Mouse (Mus musculus): ENCODE data around the gene Znhit1. TPM values are rescaled to one million over a fixed set of nuclear protein-coding genes. Genes with fewer than 3 reads are reported as not detected.
A peak's percentile ranks its signal among the peaks of the same experiment; 100 is the strongest.
"Not testable (repeated sequence)": the region's sequence is repeated elsewhere in the genome, so short reads cannot be mapped to it uniquely, and the experiment has no call there.

The Znhit1 gene
- polyA plus RNA-seq, 1 experiment from 2014 or later, result 119 TPM

- Histone ChIP-seq H3K27ac (no peak overlapping the region), H3K4me3 (no peak overlapping the region), H3K27me3 (ENCODE audit: low read depth, poor library complexity, severe bottlenecking) (no peaks in the 10 kb centered on the region), H3K9me3 (replicated peaks) (no peaks in the 10 kb centered on the region), H3K36me3 (no peaks in the 10 kb centered on the region), H3K4me1 (no peaks in the 10 kb centered on the region)
- no peak for DNase-seq (ENCODE audit: low spot score)
- 90% methylated on average over 12 of the region's 12 CpGs for WGBS
Observed at GRCm38 (mm10) chr5:136940845-136941560, 46.8 kb downstream of the Znhit1 start.

DNA sequence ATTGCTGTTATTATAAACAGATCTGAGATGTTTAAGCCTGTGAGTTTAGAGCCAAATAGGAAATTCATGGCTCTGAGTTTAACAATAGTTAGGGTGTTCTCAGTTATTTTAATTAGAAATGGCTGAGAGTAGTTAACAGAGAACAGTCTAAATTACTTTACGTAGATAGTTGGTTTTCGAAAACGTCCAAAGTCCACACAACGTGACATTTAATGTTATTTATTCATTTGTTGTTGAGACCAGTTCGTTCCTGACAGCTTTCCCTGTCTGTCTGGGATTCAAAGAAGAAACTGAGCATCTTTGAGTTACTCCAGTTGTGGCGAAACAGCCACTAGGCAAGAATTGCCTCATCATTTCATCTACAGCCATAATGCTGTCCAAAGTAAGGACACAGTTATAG is 47.8 kb downstream of the Znhit1 start:
- not testable (repeated sequence) for DNase-seq (ENCODE audit: low spot score); H3K36me3 ChIP-seq; H3K9me3 ChIP-seq (replicated peaks); H3K27me3 ChIP-seq (ENCODE audit: low read depth, poor library complexity, severe bottlenecking); H3K4me1 ChIP-seq; H3K4me3 ChIP-seq; H3K27ac ChIP-seq
- 89% methylated on average over 6 of the region's 6 CpGs for WGBS

- Histone ChIP-seq H3K36me3 (no peaks in the 10 kb centered on the region), H3K4me3 (no peak overlapping the region), H3K4me1 (no peaks in the 10 kb centered on the region), H3K27ac (no peak overlapping the region), H3K27me3 (ENCODE audit: low read depth, poor library complexity, severe bottlenecking) (no peaks in the 10 kb centered on the region), H3K9me3 (replicated peaks) (no peaks in the 10 kb centered on the region)
- WGBS, result 71% methylated on average over 7 of the region's 7 CpGs
- DNase-seq (ENCODE audit: low spot score), result no peak
Observed at GRCm38 (mm10) chr5:136939284-136939683, 48.5 kb downstream of the Znhit1 start.

DNA sequence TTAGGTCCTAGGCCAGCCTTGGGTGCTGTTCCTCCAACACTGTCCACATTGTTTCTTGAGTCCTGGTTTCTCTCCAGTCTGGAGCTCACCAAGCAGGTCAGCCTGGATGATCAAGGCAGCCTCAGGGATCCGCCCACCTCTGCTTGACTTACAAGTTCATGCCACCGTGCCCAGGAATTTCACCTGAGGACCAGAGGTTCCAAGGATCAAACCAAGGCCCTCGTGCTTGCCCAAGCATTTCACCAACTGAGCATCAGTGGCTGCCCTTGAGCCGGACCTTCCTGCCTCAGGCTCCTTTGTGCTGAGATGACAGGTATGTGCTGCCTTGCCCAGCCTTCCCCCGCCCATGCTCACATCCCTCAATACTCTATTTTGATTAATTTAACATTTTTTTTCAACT is 50.2 kb downstream of the Znhit1 start:
- no peaks in the 10 kb centered on the region for H3K36me3 ChIP-seq
- H3K9me3 ChIP-seq (replicated peaks), result no peaks in the 10 kb centered on the region
- WGBS, result 92% methylated on average over 5 of the region's 5 CpGs
- H3K4me3 ChIP-seq, result no peak overlapping the region
- no peaks in the 10 kb centered on the region for H3K27me3 ChIP-seq (ENCODE audit: low read depth, poor library complexity, severe bottlenecking)
- no peaks in the 10 kb centered on the region for H3K4me1 ChIP-seq
- no peak overlapping the region for H3K27ac ChIP-seq
- DNase-seq (ENCODE audit: low spot score), result no peak

GRCm38 (mm10) chr5:136936750-136937149 is 51.1 kb downstream of the Znhit1 start:
- no peaks in the 10 kb centered on the region for H3K9me3 ChIP-seq (replicated peaks)

GRCm38 (mm10) chr5:136935905-136936695 is 51.7 kb downstream of the Znhit1 start:
- no peaks in the 10 kb centered on the region for H3K27me3 ChIP-seq (ENCODE audit: low read depth, poor library complexity, severe bottlenecking)
- no peak overlapping the region for H3K27ac ChIP-seq
- H3K4me3 ChIP-seq, result no peak overlapping the region
- 68% methylated on average over 7 of the region's 7 CpGs for WGBS
- DNase-seq (ENCODE audit: low spot score), result no peak
- H3K36me3 ChIP-seq, result no peaks in the 10 kb centered on the region
- H3K9me3 ChIP-seq (replicated peaks), result no peaks in the 10 kb centered on the region
- no peaks in the 10 kb centered on the region for H3K4me1 ChIP-seq

More at GRCm38 (mm10) chr5:136936750-136937149, 51.1 kb downstream of the Znhit1 start:
- Histone ChIP-seq H3K4me1 (no peaks in the 10 kb centered on the region), H3K27me3 (ENCODE audit: low read depth, poor library complexity, severe bottlenecking) (no peaks in the 10 kb centered on the region), H3K4me3 (no peak overlapping the region), H3K27ac (no peak overlapping the region), H3K36me3 (no peaks in the 10 kb centered on the region)
- WGBS, result 92% methylated on average over 6 of the region's 6 CpGs
- DNase-seq (ENCODE audit: low spot score), result no peak

- Histone ChIP-seq H3K36me3 (0 out of 2 replicates have a peak, but pooled peaks cover 2% of the 10 kb centered on the region), H3K27ac (no peak overlapping the region), H3K4me1 (peaks cover 5% of the 10 kb centered on the region), H3K9me3 (replicated peaks) (no peaks in the 10 kb centered on the region), H3K27me3 (ENCODE audit: low read depth, poor library complexity, severe bottlenecking) (no peaks in the 10 kb centered on the region), H3K4me3 (no peak overlapping the region)
- DNase-seq (ENCODE audit: low spot score), result no peak
- WGBS, result 88% methylated on average over 6 of the region's 6 CpGs
Observed at GRCm38 (mm10) chr5:136933930-136934329, 53.9 kb downstream of the Znhit1 start.

DNA sequence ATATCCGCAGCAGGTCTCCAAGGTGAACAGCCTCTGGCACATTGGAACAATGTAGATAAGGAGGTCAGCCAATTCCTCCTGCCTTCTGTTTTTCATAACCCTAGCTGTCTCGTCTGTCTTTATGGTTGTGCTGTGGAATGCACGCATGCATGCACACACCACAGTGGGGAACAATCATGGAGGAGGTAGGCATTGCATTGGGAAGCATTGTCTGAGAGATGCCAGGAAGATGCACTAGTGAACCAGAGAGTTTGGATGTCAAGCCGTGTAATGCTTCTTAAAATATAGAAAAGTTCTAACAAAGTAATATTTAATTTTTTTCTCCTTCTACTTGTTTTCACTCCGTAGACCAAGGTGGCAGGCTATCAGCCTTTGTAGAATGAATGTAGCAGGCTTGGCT is 54.9 kb downstream of the Znhit1 start:
- H3K4me3 ChIP-seq, result no peak overlapping the region
- DNase-seq (ENCODE audit: low spot score), result no peak
- peaks cover 5% of the 10 kb centered on the region for H3K4me1 ChIP-seq
- H3K27ac ChIP-seq, result no peak overlapping the region
- H3K36me3 ChIP-seq, result 0 out of 2 replicates have a peak, but pooled peaks cover 2% of the 10 kb centered on the region
- 86% methylated on average over 5 of the region's 5 CpGs for WGBS
- H3K27me3 ChIP-seq (ENCODE audit: low read depth, poor library complexity, severe bottlenecking), result no peaks in the 10 kb centered on the region
- H3K9me3 ChIP-seq (replicated peaks), result no peaks in the 10 kb centered on the region

MicroRNA genes within 50 kb of the gene (microRNA counts, 519-probe panel; counts per million panel counts)
- microRNA mmu-miR-702, result 684 counts per million, percentile 72 among the panel's probes with 10 or more counts

Small RNAs within 50 kb of the gene (microRNA-seq; reads per million reads assigned to microRNA genes)
- 114 reads per million, percentile 50 among the genes with 10 or more reads in this experiment for gene Mir702

Other genes starting within 250 kb of the Znhit1 start
- gene Col26a1, start 104.8 kb downstream of the Znhit1 start, polyA plus RNA-seq (2016; fragmentation: Nextera tagmentation; extraction: Ambion mirVana), result 128 TPM in 2 replicates
- gene Ift22, start 79.9 kb downstream of the Znhit1 start, polyA plus RNA-seq (2016; fragmentation: Nextera tagmentation; extraction: Ambion mirVana), result 73.6 and 84.0 TPM in 2 replicates
- 262 and 277 TPM in 2 replicates for gene Fis1, start 34.7 kb downstream of the Znhit1 start, polyA plus RNA-seq (2016; fragmentation: Nextera tagmentation; extraction: Ambion mirVana)
- 0.13 and 0.39 TPM in 2 replicates for gene Cldn15, start 21.4 kb downstream of the Znhit1 start, polyA plus RNA-seq (2016; fragmentation: Nextera tagmentation; extraction: Ambion mirVana)
- gene Plod3, start 1.0 kb downstream of the Znhit1 start, polyA plus RNA-seq (2016; fragmentation: Nextera tagmentation; extraction: Ambion mirVana), result 39.4 and 40.8 TPM in 2 replicates
- 0.16 TPM in 1 of 2 replicates, not detected in the other for gene Vgf, start 38.4 kb upstream of the Znhit1 start, polyA plus RNA-seq (2016; fragmentation: Nextera tagmentation; extraction: Ambion mirVana)
- 155 and 170 TPM in 2 replicates for gene Ap1s1, start 58.1 kb upstream of the Znhit1 start, polyA plus RNA-seq (2016; fragmentation: Nextera tagmentation; extraction: Ambion mirVana)
- gene Serpine1, start 84.2 kb upstream of the Znhit1 start, polyA plus RNA-seq (2016; fragmentation: Nextera tagmentation; extraction: Ambion mirVana), result 0.36 and 0.39 TPM in 2 replicates
- gene Trim56, start 128.2 kb upstream of the Znhit1 start, polyA plus RNA-seq (2016; fragmentation: Nextera tagmentation; extraction: Ambion mirVana), result 5.6 and 7.0 TPM in 2 replicates
- gene Muc3, start 161.3 kb upstream of the Znhit1 start, polyA plus RNA-seq (2016; fragmentation: Nextera tagmentation; extraction: Ambion mirVana), result not detected in 2 replicates
- gene Muc3a, start 224.4 kb upstream of the Znhit1 start, polyA plus RNA-seq (2016; fragmentation: Nextera tagmentation; extraction: Ambion mirVana), result not detected in 2 replicates

Data from limb, embryonic 10.5 days (tissue).